Mouse (Mus musculus): ENCODE measurements around the gene Jam2. TPM values are rescaled to one million over a fixed set of nuclear protein-coding genes. Genes with fewer than 3 reads are reported as not detected.

Jam2 gene
- polyA plus RNA-seq, 1 experiment from 2014 or later: 1.7 TPM

GRCm38 (mm10) chr16:84853492-84853891, 79.6 kb downstream of the Jam2 start:
- no peaks in the 10 kb centered on the region for H3K27me3 ChIP-seq (replicated peaks; ENCODE audit: control insufficient read depth, insufficient read depth, low read length)
- no peak overlapping the region for H3K9ac ChIP-seq (ENCODE audit: low read depth, low read length)
- no peak for ATAC-seq (replicated peaks; ENCODE audit: low FRiP score)
- no peak overlapping the region for H3K27ac ChIP-seq (ENCODE audit: low read depth, low read length)
- no peaks in the 10 kb centered on the region for H3K4me1 ChIP-seq (replicated peaks; ENCODE audit: control insufficient read depth, insufficient read depth, low read length)
- WGBS: 95% methylated on average over 6 of the region's 6 CpGs
- H3K9me3 ChIP-seq (ENCODE audit: control insufficient read depth, low read length): no peaks in the 10 kb centered on the region
- H3K4me3 ChIP-seq (ENCODE audit: low read depth, low read length): no peak overlapping the region
- H3K36me3 ChIP-seq (ENCODE audit: control insufficient read depth, insufficient read depth, low read length): peaks cover 32% of the 10 kb centered on the region
- DNase-seq (ENCODE audit: low spot score): no peak
- H3K4me2 ChIP-seq: no peak overlapping the region

GRCm38 (mm10) chr16:84864656-84865055, 90.7 kb downstream of the Jam2 start:
- 81% methylated on average over 8 of the region's 8 CpGs for WGBS
- Histone ChIP-seq H3K27ac (ENCODE audit: low read depth, low read length) (no peak overlapping the region), H3K9ac (ENCODE audit: low read depth, low read length) (no peak overlapping the region), H3K4me1 (replicated peaks; ENCODE audit: control insufficient read depth, insufficient read depth, low read length) (no peaks in the 10 kb centered on the region), H3K36me3 (ENCODE audit: control insufficient read depth, insufficient read depth, low read length) (peaks cover 14% of the 10 kb centered on the region; the same call in 1 of the 2 replicates), H3K4me3 (ENCODE audit: low read depth, low read length) (no peak overlapping the region), H3K9me3 (ENCODE audit: control insufficient read depth, low read length) (no peaks in the 10 kb centered on the region), H3K27me3 (replicated peaks; ENCODE audit: control insufficient read depth, insufficient read depth, low read length) (no peaks in the 10 kb centered on the region), H3K4me2 (no peak overlapping the region)
- ATAC-seq (replicated peaks; ENCODE audit: low FRiP score): no peak
- DNase-seq (ENCODE audit: low spot score): no peak

GRCm38 (mm10) chr16:84873805-84874204, 99.9 kb downstream of the Jam2 start:
- no peaks in the 10 kb centered on the region for H3K9me3 ChIP-seq (ENCODE audit: control insufficient read depth, low read length)
- no peak overlapping the region for H3K4me2 ChIP-seq
- H3K9ac ChIP-seq (ENCODE audit: low read depth, low read length): no peak overlapping the region
- WGBS: 79% methylated on average over 8 of the region's 8 CpGs
- DNase-seq (ENCODE audit: low spot score) (no peak), ATAC-seq (replicated peaks; ENCODE audit: low FRiP score) (no peak)
- no peak overlapping the region for H3K27ac ChIP-seq (ENCODE audit: low read depth, low read length)
- no peaks in the 10 kb centered on the region for H3K4me1 ChIP-seq (replicated peaks; ENCODE audit: control insufficient read depth, insufficient read depth, low read length)
- no peak overlapping the region for H3K4me3 ChIP-seq (ENCODE audit: low read depth, low read length)
- H3K36me3 ChIP-seq (ENCODE audit: control insufficient read depth, insufficient read depth, low read length): no peaks in the 10 kb centered on the region
- H3K27me3 ChIP-seq (replicated peaks; ENCODE audit: control insufficient read depth, insufficient read depth, low read length): no peaks in the 10 kb centered on the region

- no peak for ATAC-seq (replicated peaks; ENCODE audit: low FRiP score)
- no peak overlapping the region for H3K27ac ChIP-seq (ENCODE audit: low read depth, low read length)
- H3K36me3 ChIP-seq (ENCODE audit: control insufficient read depth, insufficient read depth, low read length): no peaks in the 10 kb centered on the region
- H3K9ac ChIP-seq (ENCODE audit: low read depth, low read length): no peak overlapping the region
- no peak for DNase-seq (ENCODE audit: low spot score)
- H3K4me1 ChIP-seq (replicated peaks; ENCODE audit: control insufficient read depth, insufficient read depth, low read length): no peaks in the 10 kb centered on the region
- WGBS: 80% methylated on average over 24 of the region's 24 CpGs
- H3K4me2 ChIP-seq: no peak overlapping the region
- no peaks in the 10 kb centered on the region for H3K27me3 ChIP-seq (replicated peaks; ENCODE audit: control insufficient read depth, insufficient read depth, low read length)
- no peaks in the 10 kb centered on the region for H3K9me3 ChIP-seq (ENCODE audit: control insufficient read depth, low read length)
- H3K4me3 ChIP-seq (ENCODE audit: low read depth, low read length): no peak overlapping the region
These were observed 101.2 kb downstream of the Jam2 start for GRCm38 (mm10) chr16:84875012-84875717.

Other genes with a start within 250 kb of the Jam2 start
- gene Mrpl39, start 38.4 kb upstream of the Jam2 start, polyA plus RNA-seq (2014; fragmentation: Nextera tagmentation; extraction: Ambion mirVana): 49.3 and 50.3 TPM in 2 replicates
- gene Gabpa, start 60.8 kb downstream of the Jam2 start, polyA plus RNA-seq (2014; fragmentation: Nextera tagmentation; extraction: Ambion mirVana): 37.5 and 40.9 TPM in 2 replicates
- gene Atp5j, start 61.5 kb downstream of the Jam2 start, polyA plus RNA-seq (2014; fragmentation: Nextera tagmentation; extraction: Ambion mirVana): 814 and 841 TPM in 2 replicates